Mouse (Mus musculus) brown adipose tissue, adult 24 weeks (tissue): ENCODE measurements around the gene Slc29a3. TPM values are rescaled to one million over a fixed set of nuclear protein-coding genes. Genes with fewer than 3 reads are reported as not detected.

Experiments used
- H3K27ac ChIP-seq: fragments of 200-500 bp; replicated peaks from 2 replicates; pipeline ENCODE4 v1.5.1; 2012; ENCODE audit warnings: low read depth, mild to moderate bottlenecking, low read length
- H3K4me1 ChIP-seq: fragments of 200-500 bp; 2 replicates; pipeline ENCODE4 v1.6.1; 2012; ENCODE audit warnings: low read length, mixed read lengths; ENCODE audit not compliant: control insufficient read depth, insufficient read depth, insufficient read length
- H3K4me3 ChIP-seq: fragments of 200-500 bp; 2 replicates; pipeline ENCODE4 v1.5.1; 2012; ENCODE audit warnings: low read depth, mild to moderate bottlenecking, low read length, moderate library complexity; ENCODE audit not compliant: insufficient read depth
- polyA plus RNA-seq: library from polyadenylated mRNA; stranded (reverse); fragments of >200 nt; gene quantifications from 2 replicates; pipeline ENCODE4 v1.2.4, GENCODE M21; 2012; ENCODE audit not compliant: missing spikeins, insufficient read depth, insufficient read length

The Slc29a3 gene
- polyA plus RNA-seq, 1 experiment: 5.4 TPM

DNA sequence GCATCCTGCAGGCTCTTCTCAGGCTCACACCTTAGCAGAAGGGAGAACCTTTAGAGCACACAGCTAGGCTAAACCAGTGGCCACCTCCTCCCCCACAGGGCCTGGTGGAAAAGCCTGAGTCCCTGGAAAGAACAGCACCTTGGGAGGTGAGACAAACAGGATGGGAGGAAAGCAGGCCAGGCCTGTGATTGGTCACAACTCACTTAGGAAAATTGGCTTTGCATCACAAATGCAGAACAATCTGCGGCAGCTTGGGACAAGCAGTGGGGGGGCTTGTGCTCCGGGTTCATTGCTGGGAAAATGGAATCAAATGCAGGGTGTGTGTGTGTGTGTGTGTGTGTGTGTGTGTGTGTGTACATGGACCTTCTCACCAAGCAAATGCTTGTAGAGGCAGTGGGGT is 31.0 kb upstream of the Slc29a3 start:
- Histone ChIP-seq H3K27ac (no peak overlapping the region), H3K4me3 (no peak overlapping the region), H3K4me1 (0 out of 2 replicates have a peak, but pooled peaks cover 2% of the 10 kb centered on the region)

GRCm38 (mm10) chr10:60779628-60780027 is 27.0 kb upstream of the Slc29a3 start:
- Histone ChIP-seq H3K4me1 (no peaks in the 10 kb centered on the region), H3K4me3 (no peak overlapping the region), H3K27ac (no peak overlapping the region)

DNA sequence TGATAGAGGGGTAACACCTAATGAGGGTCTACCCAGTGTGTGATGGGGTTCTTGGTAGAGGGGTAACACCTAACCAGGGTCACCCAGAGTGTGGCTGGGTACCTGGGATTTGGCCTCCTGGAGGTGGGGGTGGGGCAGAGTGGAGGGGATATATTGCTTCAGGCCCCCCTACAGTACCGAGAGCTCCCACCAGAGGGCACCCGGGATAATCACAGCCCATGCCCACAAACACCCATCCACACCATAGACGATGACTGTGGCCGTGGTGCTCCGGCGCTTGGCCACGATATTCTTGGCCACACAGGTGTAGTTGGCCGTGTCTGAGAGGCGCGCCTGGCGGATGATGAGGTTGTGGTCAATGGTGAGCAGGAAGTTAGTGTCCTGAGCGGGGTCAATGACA is 25.9 kb upstream of the Slc29a3 start:
- no peaks in the 10 kb centered on the region for H3K4me1 ChIP-seq
- no peak overlapping the region for H3K4me3 ChIP-seq

GRCm38 (mm10) chr10:60775473-60775872 is 22.9 kb upstream of the Slc29a3 start:
- H3K4me3 ChIP-seq: no peak overlapping the region
- H3K4me1 ChIP-seq: no peaks in the 10 kb centered on the region
- H3K27ac ChIP-seq: no peak overlapping the region

More for the DNA sequence above, 25.9 kb upstream of the Slc29a3 start:
- H3K27ac ChIP-seq: no peak overlapping the region

GRCm38 (mm10) chr10:60774616-60775015 is 22.0 kb upstream of the Slc29a3 start:
- no peak overlapping the region for H3K4me3 ChIP-seq
- H3K4me1 ChIP-seq: no peaks in the 10 kb centered on the region
- H3K27ac ChIP-seq: no peak overlapping the region

- H3K4me3 ChIP-seq: no peak overlapping the region
- no peak overlapping the region for H3K27ac ChIP-seq
- H3K4me1 ChIP-seq: no peaks in the 10 kb centered on the region
Observed at GRCm38 (mm10) chr10:60770855-60771254, 18.3 kb upstream of the Slc29a3 start.

DNA sequence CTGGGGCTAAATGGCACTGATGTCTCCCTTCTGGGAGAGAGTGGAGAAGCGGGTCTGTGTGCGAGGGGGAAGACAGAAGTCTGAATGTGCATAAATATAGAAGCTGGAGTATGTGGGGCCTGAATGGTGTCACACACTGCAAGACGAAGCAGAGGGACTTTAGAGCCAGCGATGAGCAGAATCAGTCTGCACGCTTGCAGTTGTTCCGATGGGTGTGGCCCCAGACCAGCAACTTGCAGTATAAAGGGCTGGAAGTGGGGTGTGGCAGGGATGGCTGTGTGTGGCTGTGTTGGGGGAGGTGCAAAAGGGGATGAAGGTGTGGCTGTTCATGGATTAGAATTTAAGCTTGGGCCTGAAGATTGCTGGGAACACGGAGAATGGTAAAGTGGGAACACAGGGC is 16.0 kb upstream of the Slc29a3 start:
- no peak overlapping the region for H3K4me3 ChIP-seq
- no peaks in the 10 kb centered on the region for H3K4me1 ChIP-seq
- no peak overlapping the region for H3K27ac ChIP-seq

DNA sequence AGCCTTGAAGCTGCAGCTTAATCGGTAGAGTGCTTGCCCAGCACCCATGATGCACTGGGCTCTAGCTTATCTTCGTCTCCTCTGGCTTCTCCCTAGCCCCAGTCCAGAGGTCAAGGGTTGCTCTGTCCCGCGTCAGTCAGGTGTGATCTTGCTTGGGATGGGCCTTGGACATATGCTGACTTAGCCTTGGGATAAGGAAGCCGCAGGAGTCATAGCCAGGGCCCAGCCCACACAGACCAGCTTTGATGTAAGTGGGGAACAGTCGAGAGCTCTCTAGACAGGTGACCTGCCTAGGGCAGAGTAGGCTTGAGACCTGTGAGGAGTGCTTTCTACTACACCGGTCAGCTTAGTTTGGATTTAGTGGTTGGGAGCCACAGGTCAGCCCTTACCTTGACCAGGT is 14.8 kb upstream of the Slc29a3 start:
- Histone ChIP-seq H3K27ac (no peak overlapping the region), H3K4me3 (no peak overlapping the region), H3K4me1 (no peaks in the 10 kb centered on the region)

DNA sequence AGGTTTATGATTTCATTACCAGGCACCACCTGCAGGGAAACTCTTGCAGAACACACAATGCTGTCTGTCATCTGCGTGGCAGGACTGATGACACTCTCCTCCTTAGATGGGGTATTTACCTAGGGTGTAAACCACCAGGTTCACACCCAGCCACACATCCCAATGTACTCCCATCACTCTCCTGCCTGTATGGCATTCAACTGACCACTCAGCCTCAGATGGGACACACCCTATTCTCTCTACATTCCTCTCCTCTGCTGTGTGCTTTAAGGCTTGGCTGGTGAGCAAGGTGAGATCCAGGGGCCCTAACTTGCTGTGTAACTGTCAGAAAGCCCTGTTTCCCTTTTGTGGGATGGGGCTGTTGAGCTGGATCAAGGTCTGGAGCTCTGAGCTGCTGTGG is 9.5 kb upstream of the Slc29a3 start:
- no peak overlapping the region for H3K27ac ChIP-seq
- no peaks in the 10 kb centered on the region for H3K4me1 ChIP-seq
- H3K4me3 ChIP-seq: no peak overlapping the region

DNA sequence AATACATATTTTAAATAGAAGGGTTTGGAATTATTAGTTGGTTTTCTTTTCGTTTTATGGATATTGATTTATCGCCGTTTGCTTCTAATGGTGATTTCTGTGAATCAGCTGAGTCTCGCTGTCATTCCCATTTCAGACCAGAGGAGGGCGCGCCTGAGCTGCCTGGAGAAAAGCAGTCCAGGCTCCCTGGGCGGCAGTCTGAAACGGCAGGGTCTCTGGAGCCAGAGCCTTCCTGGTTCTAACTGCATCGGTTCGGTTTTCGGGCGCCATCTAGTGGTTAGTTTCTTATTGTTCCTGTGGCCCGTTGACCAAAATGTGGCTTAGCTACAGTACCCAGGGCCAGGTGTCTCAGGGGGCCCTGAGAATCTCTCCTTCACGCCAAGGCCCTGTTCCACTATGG is 7.8 kb upstream of the Slc29a3 start:
- H3K4me1 ChIP-seq: no peaks in the 10 kb centered on the region
- no peak overlapping the region for H3K4me3 ChIP-seq
- H3K27ac ChIP-seq: no peak overlapping the region

GRCm38 (mm10) chr10:60756992-60757391 is 4.4 kb upstream of the Slc29a3 start:
- H3K27ac ChIP-seq: no peak overlapping the region

GRCm38 (mm10) chr10:60756146-60756545 is 3.6 kb upstream of the Slc29a3 start:
- no peak overlapping the region for H3K4me3 ChIP-seq
- H3K4me1 ChIP-seq: peaks cover 4% of the 10 kb centered on the region; the same call in 1 of the 2 replicates

More at GRCm38 (mm10) chr10:60756992-60757391, 4.4 kb upstream of the Slc29a3 start:
- Histone ChIP-seq H3K4me1 (no peaks in the 10 kb centered on the region), H3K4me3 (no peak overlapping the region)

GRCm38 (mm10) chr10:60753941-60754340 is 1.3 kb upstream of the Slc29a3 start:
- no peak overlapping the region for H3K4me3 ChIP-seq
- H3K4me1 ChIP-seq: peaks cover 8% of the 10 kb centered on the region; the same call in 1 of the 2 replicates
- no peak overlapping the region for H3K27ac ChIP-seq

More at GRCm38 (mm10) chr10:60756146-60756545, 3.6 kb upstream of the Slc29a3 start:
- H3K27ac ChIP-seq: no peak overlapping the region

DNA sequence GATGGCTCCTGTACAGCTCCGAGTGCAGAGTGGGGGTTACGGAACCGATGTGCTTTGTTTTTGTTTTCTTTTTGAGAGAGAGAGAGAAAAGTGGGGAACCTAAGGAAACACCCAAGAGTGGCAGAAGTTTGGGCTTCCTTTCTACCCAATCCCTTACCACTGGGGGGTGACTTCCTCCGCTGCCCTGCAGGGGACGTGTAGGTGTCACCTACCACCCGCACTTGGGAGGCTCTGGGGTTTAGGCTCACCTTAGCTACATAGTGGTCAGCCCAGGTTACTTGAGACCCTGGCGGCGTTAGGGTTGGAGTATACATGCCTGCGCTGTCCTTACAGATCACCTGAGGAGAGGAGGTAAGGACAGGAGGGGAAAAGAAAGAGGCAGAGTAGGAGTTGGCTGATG is 667 bp upstream of the Slc29a3 start:
- Histone ChIP-seq H3K27ac (no peak overlapping the region), H3K4me3 (no peak overlapping the region), H3K4me1 (peaks cover 8% of the 10 kb centered on the region)

GRCm38 (mm10) chr10:60747667-60748212 is 4.9 kb downstream of the Slc29a3 start:
- Histone ChIP-seq H3K27ac (no peak overlapping the region), H3K4me1 (peaks cover 8% of the 10 kb centered on the region), H3K4me3 (no peak overlapping the region)

DNA sequence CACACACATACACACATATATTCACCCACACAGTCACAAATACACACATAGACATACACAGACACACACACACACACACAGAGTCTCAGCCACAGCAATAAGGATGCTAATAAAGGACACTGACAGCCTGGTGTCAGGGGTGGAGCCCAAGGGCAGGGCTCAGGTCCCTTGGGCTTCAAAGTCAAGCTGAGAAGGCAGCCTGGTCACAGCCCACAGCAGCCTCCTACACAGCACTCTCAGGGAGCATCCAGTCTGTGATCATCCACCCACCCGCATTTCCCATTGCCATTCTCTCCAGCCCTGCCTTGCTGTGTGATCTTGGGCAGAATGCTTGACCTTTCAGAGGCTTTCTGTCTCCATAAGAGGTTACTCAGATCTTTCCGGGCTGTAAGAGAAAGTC is 6.1 kb downstream of the Slc29a3 start:
- Histone ChIP-seq H3K27ac (no peak overlapping the region), H3K4me1 (peaks cover 7% of the 10 kb centered on the region), H3K4me3 (no peak overlapping the region)
